Mouse (Mus musculus): ENCODE data around the gene Gm20388. TPM values are rescaled to one million over a fixed set of nuclear protein-coding genes. Genes with fewer than 3 reads are reported as not detected.
A peak's percentile ranks its signal among the peaks of the same experiment; 100 is the strongest.

Gene Gm20388
- polyA plus RNA-seq, 1 experiment: 18.7 TPM

DNA sequence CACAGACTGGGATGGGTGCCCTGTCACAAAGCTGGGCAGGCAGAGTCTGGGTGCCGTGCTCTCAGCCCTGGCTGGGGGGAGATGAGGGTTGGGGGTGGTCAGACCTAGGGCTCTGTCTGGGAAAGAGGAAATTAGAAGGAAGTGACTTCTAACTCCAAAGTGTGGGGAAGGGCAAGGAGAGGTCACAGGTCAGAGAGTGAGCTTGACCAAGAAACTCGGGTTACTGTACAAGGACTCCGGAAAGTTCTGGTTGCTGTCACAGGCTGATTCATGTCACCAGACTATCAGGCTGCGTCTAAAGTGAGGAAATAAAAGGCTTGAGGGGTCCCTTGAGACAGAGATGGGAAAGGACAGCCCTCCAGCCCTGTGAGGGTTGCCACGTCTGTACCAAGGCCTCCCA lies 1408.8 kb downstream of the Gm20388 start:
- no peak overlapping the region for H3K27ac ChIP-seq (ENCODE audit: insufficient read depth, low read length)
- TF ChIP-seq POLR2A (IDR thresholded peaks at IDR 0.05; ENCODE audit: borderline replicate concordance, insufficient read depth, low read length): no peak
- TF ChIP-seq CTCF (IDR thresholded peaks at IDR 0.05; ENCODE audit: borderline replicate concordance, insufficient read depth, low read depth, low read length): no peak
- 81% methylated on average over 5 of the region's 5 CpGs for WGBS
- no peak overlapping the region for H3K4me3 ChIP-seq (replicated peaks; ENCODE audit: insufficient read depth, low read depth, low read length)
- no peaks in the 10 kb centered on the region for H3K27me3 ChIP-seq (ENCODE audit: control insufficient read depth, insufficient read depth, low read length)
- no peak for DNase-seq
- H3K4me1 ChIP-seq (ENCODE audit: control insufficient read depth, insufficient read depth, low read length): no peaks in the 10 kb centered on the region

GRCm38 (mm10) chr8:121326164-121326910 lies 1415.7 kb downstream of the Gm20388 start:
- no peak for TF ChIP-seq CTCF (IDR thresholded peaks at IDR 0.05; ENCODE audit: borderline replicate concordance, insufficient read depth, low read depth, low read length)
- no peak for TF ChIP-seq POLR2A (IDR thresholded peaks at IDR 0.05; ENCODE audit: borderline replicate concordance, insufficient read depth, low read length)
- Histone ChIP-seq H3K4me1 (ENCODE audit: control insufficient read depth, insufficient read depth, low read length) (no peaks in the 10 kb centered on the region), H3K27ac (ENCODE audit: insufficient read depth, low read length) (no peak overlapping the region), H3K4me3 (replicated peaks; ENCODE audit: insufficient read depth, low read depth, low read length) (no peak overlapping the region), H3K27me3 (ENCODE audit: control insufficient read depth, insufficient read depth, low read length) (no peaks in the 10 kb centered on the region)
- no peak for DNase-seq
- WGBS: 65% methylated on average over 18 of the region's 18 CpGs

DNA sequence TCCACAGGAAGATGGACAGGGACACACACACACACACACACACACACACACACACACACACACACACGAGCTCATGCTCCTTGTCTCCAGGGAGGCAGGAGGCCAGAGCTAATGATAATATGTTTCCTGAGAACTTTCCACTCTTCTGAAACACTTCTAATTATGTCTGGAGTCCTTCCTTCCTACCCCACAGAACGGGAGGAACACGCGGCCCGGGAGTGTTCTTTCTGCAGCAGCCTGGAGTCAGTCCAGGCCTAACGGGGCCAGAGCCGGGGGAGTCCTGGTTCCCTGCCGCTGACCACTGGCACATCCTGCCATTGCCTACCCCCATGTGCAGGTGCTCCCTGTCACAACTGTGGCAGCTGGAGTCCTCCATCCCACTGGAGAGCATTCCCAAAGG lies 1421.8 kb downstream of the Gm20388 start:
- 13% methylated on average over 8 of the region's 8 CpGs for WGBS
- Histone ChIP-seq H3K4me1 (ENCODE audit: control insufficient read depth, insufficient read depth, low read length) (no peaks in the 10 kb centered on the region), H3K27me3 (ENCODE audit: control insufficient read depth, insufficient read depth, low read length) (no peaks in the 10 kb centered on the region), H3K4me3 (replicated peaks; ENCODE audit: insufficient read depth, low read depth, low read length) (no peak overlapping the region), H3K27ac (ENCODE audit: insufficient read depth, low read length) (no peak overlapping the region)
- DNase-seq: no peak
- TF ChIP-seq POLR2A (IDR thresholded peaks at IDR 0.05; ENCODE audit: borderline replicate concordance, insufficient read depth, low read length) (no peak), CTCF (IDR thresholded peaks at IDR 0.05; ENCODE audit: borderline replicate concordance, insufficient read depth, low read depth, low read length) (no peak)

- no peak for DNase-seq
- Histone ChIP-seq H3K27me3 (ENCODE audit: control insufficient read depth, insufficient read depth, low read length) (no peaks in the 10 kb centered on the region), H3K27ac (ENCODE audit: insufficient read depth, low read length) (no peak overlapping the region), H3K4me3 (replicated peaks; ENCODE audit: insufficient read depth, low read depth, low read length) (no peak overlapping the region), H3K4me1 (ENCODE audit: control insufficient read depth, insufficient read depth, low read length) (no peaks in the 10 kb centered on the region)
- TF ChIP-seq POLR2A (IDR thresholded peaks at IDR 0.05; ENCODE audit: borderline replicate concordance, insufficient read depth, low read length) (no peak), CTCF (IDR thresholded peaks at IDR 0.05; ENCODE audit: borderline replicate concordance, insufficient read depth, low read depth, low read length) (no peak)
- WGBS: 48% methylated on average over 33 of the region's 33 CpGs
Measured at GRCm38 (mm10) chr8:121334495-121335424, 1424.1 kb downstream of the Gm20388 start.

GRCm38 (mm10) chr8:121335684-121336083 lies 1425.0 kb downstream of the Gm20388 start:
- H3K27me3 ChIP-seq (ENCODE audit: control insufficient read depth, insufficient read depth, low read length): no peaks in the 10 kb centered on the region
- no peak for TF ChIP-seq POLR2A (IDR thresholded peaks at IDR 0.05; ENCODE audit: borderline replicate concordance, insufficient read depth, low read length)
- no peak for TF ChIP-seq CTCF (IDR thresholded peaks at IDR 0.05; ENCODE audit: borderline replicate concordance, insufficient read depth, low read depth, low read length)
- no peak for DNase-seq
- no peak overlapping the region for H3K4me3 ChIP-seq (replicated peaks; ENCODE audit: insufficient read depth, low read depth, low read length)
- no peaks in the 10 kb centered on the region for H3K4me1 ChIP-seq (ENCODE audit: control insufficient read depth, insufficient read depth, low read length)
- 96% methylated on average over 7 of the region's 7 CpGs for WGBS
- H3K27ac ChIP-seq (ENCODE audit: insufficient read depth, low read length): no peak overlapping the region

GRCm38 (mm10) chr8:121342931-121343330 lies 1432.3 kb downstream of the Gm20388 start:
- peaks cover 18% of the 10 kb centered on the region for H3K4me1 ChIP-seq (ENCODE audit: control insufficient read depth, insufficient read depth, low read length)
- no peak overlapping the region for H3K27ac ChIP-seq (ENCODE audit: insufficient read depth, low read length)
- 55% methylated on average over 13 of the region's 13 CpGs for WGBS
- H3K27me3 ChIP-seq (ENCODE audit: control insufficient read depth, insufficient read depth, low read length): no peaks in the 10 kb centered on the region
- no peak for DNase-seq
- no peak for TF ChIP-seq POLR2A (IDR thresholded peaks at IDR 0.05; ENCODE audit: borderline replicate concordance, insufficient read depth, low read length)
- no peak for TF ChIP-seq CTCF (IDR thresholded peaks at IDR 0.05; ENCODE audit: borderline replicate concordance, insufficient read depth, low read depth, low read length)
- no peak overlapping the region for H3K4me3 ChIP-seq (replicated peaks; ENCODE audit: insufficient read depth, low read depth, low read length)

GRCm38 (mm10) chr8:121344486-121344885 lies 1433.8 kb downstream of the Gm20388 start:
- WGBS: 17% methylated on average over 9 of the region's 9 CpGs
- Histone ChIP-seq H3K27me3 (ENCODE audit: control insufficient read depth, insufficient read depth, low read length) (no peaks in the 10 kb centered on the region), H3K27ac (ENCODE audit: insufficient read depth, low read length) (no peak overlapping the region), H3K4me1 (ENCODE audit: control insufficient read depth, insufficient read depth, low read length) (peaks cover 18% of the 10 kb centered on the region), H3K4me3 (replicated peaks; ENCODE audit: insufficient read depth, low read depth, low read length) (no peak overlapping the region)
- DNase-seq: peak; percentile 34 to 56
- no peak for TF ChIP-seq CTCF (IDR thresholded peaks at IDR 0.05; ENCODE audit: borderline replicate concordance, insufficient read depth, low read depth, low read length)
- TF ChIP-seq POLR2A (IDR thresholded peaks at IDR 0.05; ENCODE audit: borderline replicate concordance, insufficient read depth, low read length): no peak
